Mouse (Mus musculus): ENCODE measurements around the gene Ifit2. TPM values are rescaled to one million over a fixed set of nuclear protein-coding genes. Genes with fewer than 3 reads are reported as not detected.
"Not testable (repeated sequence)": the region's sequence is repeated elsewhere in the genome, so short reads cannot be mapped to it uniquely, and the experiment has no call there.

Gene Ifit2
- total RNA-seq, 2 experiments from 2014 or later = 2.8 to 4.0 TPM

DNA sequence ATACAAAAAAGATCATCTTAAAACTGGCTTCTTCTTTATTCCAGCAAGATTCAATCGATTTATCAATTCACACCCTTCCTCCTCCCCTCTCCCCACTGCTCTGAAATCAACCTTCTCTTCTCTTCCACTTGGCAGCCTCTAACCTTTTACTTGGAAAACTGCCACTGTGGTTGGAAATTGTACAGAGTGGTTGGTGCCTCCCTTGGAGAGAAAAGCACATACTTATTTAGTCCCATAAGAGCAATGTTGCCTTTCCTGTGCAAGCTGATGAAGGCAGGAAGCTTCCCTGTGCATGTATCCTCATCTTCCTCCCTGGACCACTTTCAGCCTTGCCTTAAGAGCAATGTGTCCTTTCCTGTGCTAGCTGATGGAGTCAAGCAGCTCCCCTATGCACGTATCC is 47.8 kb downstream of the Ifit2 start:
- DNase-seq = peak; percentile 79

GRCm38 (mm10) chr19:34599250-34599649 is 48.8 kb downstream of the Ifit2 start:
- not testable (repeated sequence) for DNase-seq

DNA sequence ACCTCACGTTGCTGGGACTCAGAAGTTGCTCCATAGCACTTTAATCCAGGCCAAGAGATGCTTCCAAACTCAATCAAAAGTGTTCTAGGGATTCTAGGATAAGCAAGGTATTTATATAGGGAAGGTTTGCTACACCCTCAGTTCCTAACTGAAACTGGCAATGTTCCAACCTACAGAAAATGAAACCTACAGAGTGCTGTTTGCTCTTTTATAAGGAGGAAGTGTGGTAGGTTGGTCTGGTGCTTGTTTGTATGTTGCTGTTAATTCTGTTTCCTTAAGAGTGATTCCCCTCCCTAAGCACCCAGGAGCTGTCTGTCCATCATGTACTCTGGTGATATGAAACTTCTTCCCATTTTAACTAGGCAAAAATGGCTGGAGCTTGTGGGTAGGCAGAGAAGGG is 51.4 kb downstream of the Ifit2 start, which contains the start of gene Ifit1bl1:
Ifit1bl1 (minus strand) TSS at position 69 of the 400 bp plus-strand sequence.
- DNase-seq = not testable (repeated sequence)

DNA sequence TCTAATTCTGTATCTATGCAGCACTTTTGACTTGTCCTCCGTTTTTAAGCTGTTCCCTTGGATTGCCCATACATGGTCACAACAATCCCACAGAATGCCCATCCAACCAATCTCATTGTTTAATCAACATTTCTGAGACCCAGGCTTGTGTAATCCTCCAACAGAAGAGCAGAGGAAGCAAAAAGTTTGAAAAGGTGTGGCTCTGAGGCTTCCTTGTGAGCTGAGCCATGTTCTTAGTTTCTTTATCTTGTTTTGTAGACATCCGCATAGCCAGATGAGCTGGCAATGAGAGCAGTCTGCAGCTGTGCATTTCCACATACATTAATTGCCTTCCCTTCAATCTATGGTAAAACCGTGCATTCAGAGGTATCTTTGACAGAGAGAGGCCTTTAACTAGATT is 55.0 kb downstream of the Ifit2 start:
- DNase-seq = no peak

DNA sequence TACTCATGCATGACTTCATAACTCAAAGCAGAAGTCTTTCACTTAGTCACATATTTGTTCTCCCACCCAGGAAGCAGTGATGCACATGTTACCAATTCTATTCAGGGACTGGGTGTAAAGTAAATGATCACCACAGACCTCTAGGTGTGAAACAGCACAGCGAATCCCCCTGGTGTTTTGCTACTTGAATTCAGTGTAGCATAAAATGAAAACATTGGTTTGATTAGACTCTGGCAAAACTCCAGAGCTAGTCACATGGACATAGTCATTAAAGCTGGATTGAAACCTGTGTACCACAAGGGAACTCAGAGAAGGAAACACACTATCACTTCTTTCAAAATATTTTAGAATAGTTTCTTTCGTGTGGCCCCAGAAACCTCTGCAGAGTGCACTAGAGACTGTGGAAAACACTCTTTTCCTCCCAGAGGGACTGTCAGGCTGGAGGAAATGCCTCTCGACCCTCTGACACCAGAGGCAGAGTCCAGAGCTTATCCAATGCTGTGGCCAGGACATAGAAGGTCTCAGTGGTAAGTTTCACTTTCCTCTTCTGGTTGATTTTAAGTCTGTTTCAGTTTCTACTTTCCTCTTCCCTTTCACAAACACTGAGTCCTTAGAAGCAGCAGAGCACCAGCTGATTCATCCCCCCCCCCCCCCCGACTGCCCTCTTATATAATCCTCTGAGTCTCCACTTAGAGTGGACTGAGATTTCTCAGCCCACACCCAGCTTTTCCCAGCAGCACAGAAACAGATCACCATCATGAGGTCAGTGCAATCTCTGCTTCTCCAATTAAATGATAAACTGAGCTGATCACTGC is 57.0 kb downstream of the Ifit2 start, which contains the start of gene Ifit3b:
Ifit3b (plus strand) TSS at position 734 of the 815 bp plus-strand sequence.
- peak; percentile 25 for DNase-seq

- not testable (repeated sequence) for DNase-seq
Observed at GRCm38 (mm10) chr19:34610118-34610517, 59.6 kb downstream of the Ifit2 start.

DNA sequence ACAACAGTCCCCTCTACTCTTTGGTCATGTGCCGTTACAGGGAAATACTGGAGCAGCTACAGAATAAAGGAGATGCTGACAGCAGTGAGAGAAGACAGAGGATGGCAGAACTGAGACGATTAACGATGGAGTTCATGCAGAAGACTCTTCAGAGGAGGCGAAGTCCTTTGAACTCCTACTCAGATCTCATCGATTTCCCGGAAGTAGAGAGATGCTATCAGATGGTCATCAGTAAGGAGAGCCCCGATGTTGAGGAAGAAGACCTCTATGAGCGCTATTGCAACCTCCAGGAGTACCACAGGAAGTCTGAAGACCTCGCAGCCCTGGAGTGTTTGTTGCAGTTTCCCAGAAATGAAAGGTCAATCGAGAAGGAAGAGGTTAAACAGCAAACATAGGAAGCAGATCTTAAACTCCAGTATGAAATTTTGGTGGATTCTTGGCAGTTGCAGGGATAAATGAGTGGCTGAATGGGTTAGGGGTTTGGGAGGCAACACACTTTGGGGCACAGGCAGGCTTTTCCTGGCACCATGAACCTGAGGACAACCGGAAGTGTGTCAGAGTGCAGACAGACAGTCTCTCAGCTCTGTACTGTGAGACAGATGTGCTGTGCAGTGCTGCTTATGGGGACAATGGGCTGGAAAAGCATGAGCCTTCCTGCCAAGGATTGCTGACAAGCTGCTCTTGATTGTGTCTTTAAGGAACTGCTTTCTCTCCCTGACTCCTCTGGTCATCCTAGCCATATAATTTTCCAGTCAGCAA is 61.9 kb downstream of the Ifit2 start:
- DNase-seq = not testable (repeated sequence)

- DNase-seq = no peak
Observed at GRCm38 (mm10) chr19:34620871-34621270, 70.4 kb downstream of the Ifit2 start.

DNA sequence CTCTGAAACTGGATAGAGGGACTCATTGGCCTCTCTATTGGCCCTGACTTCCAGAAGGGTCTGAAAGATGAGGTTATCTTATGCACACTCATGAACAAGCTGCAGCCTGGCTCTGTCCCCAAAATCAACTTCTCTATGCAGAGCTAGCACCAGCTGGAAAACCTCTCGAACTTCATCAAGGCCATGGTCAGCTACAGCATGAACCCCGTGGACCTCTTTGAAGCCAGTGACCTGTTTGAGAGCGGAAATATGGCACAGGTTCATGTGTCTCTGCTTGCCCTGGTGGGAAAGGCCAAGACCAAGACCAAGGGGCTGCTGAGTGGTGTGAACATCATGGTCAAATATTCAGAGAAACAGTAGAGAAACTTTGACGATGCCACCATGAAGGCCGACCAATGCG is 73.3 kb downstream of the Ifit2 start:
- DNase-seq = no peak

DNA sequence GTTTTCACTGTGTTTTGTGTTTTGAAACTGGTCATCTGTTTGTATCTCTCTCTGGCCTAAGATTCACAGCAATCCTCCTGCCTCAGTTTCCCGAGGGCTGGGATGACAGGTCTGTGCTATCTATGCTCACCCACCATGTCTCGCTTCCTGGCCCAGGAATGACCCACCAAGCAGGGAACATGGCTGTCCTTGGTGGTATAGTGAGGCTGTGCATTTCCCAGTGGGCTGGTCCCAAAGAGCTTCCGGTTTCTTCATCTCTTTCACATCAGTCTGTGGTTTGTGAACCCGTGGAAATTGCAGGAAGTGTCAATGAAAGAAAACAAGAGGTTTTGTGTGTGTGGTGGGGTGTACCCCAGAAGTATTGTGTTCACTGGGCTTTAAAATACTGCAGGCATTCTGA is 74.2 kb downstream of the Ifit2 start:
- DNase-seq = no peak

Other genes with a start within 250 kb of the Ifit2 start
- gene Ch25h, start 75.5 kb upstream of the Ifit2 start, total RNA-seq (2021) = under 1 TPM; 0.55 to 0.57 TPM
- 100 to 1,000 TPM; 130 to 133 TPM for gene Lipa, start 23.2 kb upstream of the Ifit2 start, total RNA-seq (2021)
- 1 to 10 TPM; 2.0 to 3.2 TPM for gene Ifit3, start 32.8 kb downstream of the Ifit2 start, total RNA-seq (2021)
- under 1 TPM; 0.15 to 0.30 TPM for gene Ifit1bl1, start 51.3 kb downstream of the Ifit2 start, total RNA-seq (2021)
- gene Ifit3b, start 57.3 kb downstream of the Ifit2 start, total RNA-seq (2021) = 1 to 10 TPM in 1 of 2 experiments, under 1 TPM in 1; 0.60 to 1.2 TPM
- gene Ifit1bl2, start 90.0 kb downstream of the Ifit2 start, total RNA-seq (2021) = under 1 TPM in 1 of 2 experiments, not detected in 1; 0.09 TPM
- gene Ifit1, start 90.2 kb downstream of the Ifit2 start, total RNA-seq (2021) = 1 to 10 TPM in 1 of 2 experiments, under 1 TPM in 1; 0.69 to 1.6 TPM
- gene Slc16a12, start 196.6 kb downstream of the Ifit2 start, total RNA-seq (2021) = 1 to 10 TPM; 6.1 to 9.5 TPM

Measured in adrenal gland, postnatal 10 days (tissue).